Mouse (Mus musculus) layer of hippocampus, adult 9-11 months (tissue): ENCODE results near the gene Zfhx3.

ENCODE experiments used
- DNase-seq: peaks from one replicate; pipeline ENCODE4 v3.0.0; 2022

Zfhx3 gene

DNA sequence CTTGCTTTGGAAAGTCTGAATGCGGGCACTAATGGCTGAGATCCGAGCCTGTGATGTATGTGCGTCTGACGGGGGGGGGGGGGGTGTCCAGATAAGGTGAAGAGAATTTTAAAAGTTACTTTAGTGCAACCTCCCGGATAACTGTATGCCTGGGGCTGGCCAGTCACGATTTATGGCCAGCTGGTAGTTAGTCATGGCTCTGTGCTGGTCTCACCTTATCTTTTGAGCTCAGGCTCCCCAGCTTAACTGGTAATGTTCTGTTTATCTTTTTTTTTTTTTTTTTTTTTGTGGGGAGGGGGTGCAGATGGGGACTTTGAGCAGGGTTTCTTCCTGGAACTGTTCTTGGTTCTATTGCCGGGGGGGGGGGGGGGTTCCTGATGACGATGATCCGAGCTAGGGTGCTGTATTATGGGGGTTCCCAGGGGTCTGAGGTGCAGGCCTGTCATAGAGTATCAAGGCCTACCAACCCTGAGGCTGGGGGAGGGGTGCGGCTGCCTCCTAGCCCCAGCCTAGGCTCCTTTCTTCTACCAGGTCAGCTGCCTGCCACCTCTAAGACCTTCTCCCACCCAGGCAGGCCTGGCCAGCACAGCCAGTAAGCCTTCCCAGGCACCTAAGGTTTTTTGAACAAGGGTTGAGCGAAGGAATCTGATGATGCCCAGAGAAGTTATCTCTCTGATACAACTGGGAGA, 782.5 kb downstream of the Zfhx3 start:
- DNase-seq, result no peak

DNA sequence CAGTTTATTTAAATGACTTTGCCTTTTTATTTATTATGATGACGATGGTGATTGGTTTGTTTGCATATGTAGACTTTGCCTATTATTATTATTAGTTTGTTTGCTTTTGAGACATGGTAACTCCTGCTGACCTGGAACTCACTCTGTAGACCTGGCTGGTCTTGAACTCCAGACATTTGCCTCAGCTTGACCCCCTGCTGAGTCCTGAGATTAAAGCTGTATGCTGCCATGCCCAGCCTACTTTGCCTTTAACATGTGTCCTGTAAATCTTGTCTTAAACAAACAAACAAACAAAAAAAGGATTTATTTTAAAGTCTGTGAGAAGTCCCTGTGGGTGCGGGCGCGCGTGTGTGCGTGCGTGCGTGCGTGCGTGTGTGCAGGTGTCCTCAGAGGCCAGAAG, 783.2 kb downstream of the Zfhx3 start:
- DNase-seq, result no peak

DNA sequence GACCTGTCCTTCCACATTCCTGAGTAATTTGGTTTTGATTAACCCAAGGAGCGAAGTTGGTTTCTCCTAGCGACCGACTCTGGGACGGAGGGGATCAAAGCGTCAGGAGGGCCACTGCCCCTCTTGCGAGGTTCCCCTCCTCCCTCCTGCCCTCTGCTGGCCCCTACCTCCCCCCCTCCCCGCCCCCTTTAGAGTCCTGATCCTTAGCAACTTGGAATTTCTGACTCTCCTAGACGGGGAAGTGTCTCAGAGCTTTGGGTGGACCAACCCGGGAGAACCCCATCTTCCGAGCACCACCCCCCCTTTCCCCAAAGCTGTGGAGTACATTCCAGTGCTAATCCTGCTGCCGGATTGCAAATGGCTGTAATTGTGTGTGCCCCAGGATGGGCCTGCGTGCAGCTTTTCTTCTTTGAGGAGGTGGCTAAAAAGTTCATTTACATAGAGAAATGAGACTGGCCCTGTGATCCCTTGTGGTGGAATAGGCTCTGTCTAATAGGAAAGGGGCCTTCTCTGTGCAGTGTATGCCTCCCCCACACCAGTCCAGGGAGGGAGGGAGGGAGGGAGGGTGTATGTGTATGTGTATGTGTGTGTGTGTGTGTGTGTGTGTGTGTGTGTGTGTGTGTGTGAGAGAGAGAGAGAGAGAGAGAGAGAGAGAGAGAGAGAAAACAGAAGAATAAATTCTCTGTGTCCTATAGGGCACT, 784.2 kb downstream of the Zfhx3 start:
- no peak for DNase-seq

DNA sequence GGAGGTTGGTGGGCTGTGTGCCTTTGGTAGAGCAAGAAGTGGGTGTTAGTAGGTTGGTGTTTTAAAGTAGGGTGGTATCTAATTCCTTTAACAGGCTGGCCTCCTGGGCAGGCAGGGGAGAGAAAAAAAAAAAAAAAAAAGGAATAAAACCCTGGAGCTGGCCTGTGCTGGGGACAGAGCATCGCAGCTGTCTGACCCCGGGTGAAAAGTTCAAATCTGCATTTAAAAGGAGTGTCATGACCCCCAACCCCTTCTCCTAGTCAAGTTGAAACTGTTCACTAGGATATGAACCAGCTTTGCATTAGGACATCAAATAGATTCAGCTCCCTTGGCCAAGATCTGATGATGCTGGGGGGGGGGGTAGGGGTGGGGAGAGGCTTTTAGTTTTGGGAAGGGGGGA, 786.7 kb downstream of the Zfhx3 start:
- no peak for DNase-seq

DNA sequence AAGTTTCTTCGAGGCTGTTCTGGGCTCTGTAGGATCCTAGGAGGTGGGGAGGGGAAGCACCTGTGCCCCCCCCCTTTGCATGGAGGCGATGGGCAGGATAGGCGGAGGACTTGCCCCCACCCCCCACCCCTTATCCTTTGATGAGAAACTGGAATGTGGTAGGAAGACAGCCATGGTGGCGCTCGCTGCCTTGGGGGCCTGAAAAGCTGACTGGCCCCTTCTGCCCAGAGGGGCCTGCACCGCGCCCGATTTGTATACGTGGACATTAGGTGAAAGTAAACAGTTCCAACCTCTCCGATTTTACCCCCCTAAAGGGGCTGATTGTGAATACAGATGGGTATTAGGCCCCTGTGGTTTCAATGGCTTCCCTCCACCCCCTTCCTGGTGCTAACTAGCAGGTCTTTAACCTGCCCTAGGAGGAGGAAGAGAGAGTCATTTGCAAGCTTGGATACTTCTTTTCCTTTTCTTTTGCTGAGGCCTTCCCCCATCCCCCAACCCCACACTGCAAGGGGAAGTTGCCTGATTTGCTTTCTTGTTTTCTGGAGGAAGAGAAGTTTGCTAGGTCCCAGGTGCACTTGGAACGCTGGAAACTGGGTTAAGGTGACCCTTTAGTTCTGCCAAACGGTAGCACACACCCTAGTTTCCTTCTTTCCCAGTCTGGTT, 787.4 kb downstream of the Zfhx3 start:
- no peak for DNase-seq

DNA sequence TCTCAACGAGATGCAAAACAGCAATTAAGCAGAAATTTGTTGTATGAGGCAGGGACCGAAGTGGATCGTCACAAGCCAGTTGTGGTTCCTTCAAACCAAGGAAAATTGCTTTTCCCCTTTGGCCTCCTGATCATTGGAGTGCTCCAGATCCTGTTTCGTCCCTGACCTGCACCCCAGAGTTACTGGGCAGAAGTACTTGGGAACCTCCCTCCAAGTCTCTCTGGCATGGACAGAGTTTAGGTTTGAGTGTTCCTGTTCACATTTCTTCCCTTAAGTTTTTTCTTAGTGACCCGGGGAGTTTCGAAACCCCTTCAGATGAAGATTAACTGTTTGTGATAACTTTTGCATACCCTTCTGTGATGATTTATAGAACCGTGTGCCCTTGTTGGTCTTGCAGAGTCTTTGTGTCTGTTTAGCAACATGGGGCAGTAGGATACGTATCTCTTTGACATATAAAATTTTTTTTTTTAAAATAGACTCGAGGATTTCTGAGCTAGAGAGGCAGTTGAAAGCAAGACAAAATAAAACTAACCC, 788.5 kb downstream of the Zfhx3 start:
- no peak for DNase-seq

DNA sequence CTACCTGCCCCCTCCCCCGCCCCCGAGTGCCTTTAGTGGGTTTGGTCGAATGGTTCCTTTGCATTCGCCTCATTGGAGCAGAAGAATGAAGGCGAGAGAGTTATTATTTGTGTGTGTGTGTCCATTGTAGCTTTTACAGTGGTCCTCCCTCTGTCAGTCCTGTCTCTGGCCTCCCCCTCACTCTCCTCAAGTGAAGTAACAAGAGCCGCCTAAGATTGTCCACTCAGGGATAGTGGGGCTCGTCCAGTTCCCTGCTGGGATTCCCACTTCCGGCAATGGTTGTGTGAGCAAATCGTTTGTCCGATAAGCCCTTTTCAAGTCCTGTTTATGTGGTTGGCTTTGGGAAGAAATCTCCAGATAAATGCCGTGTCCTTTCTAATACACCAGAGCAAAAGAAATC, 790.1 kb downstream of the Zfhx3 start:
- no peak for DNase-seq

DNA sequence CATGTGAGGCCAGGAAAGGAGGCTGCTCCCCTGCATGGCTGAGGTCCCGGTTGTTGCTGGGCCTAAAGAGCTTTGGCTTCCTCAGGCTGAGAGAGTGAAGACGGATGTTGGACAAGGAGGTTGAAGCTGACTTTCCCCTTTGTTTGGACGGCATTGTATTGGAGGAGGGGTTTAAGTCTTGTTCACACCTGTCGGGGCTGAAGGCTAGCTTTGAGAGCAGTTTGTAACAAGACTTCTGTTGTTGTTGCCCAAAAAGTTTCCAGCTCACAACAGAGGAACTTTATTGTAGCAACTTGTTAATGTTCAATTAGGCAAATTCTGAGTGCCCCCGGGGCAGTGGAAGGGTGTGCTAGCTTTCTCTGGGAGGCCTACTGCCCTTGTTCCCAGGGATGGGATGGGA, 790.9 kb downstream of the Zfhx3 start:
- no peak for DNase-seq

DNA sequence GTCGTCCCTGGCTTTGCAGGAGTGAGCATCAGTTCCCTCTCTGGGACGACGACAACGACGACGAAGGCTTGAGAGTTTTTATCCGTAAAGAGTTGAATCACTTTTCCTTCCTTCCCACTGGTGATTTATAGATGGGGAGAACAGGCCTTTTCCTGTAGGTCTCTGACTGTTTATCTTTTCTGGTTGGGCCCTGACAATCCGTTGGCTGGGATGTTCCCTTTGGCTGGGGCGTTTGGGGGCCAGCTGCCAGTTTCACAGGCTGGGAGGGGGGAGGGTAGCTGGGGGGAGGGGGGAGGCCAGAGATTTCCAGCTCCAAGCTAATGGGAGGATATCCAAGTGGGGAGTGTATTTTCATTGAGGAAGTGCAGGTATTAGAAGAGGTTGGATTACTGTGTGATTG, 794.0 kb downstream of the Zfhx3 start:
- no peak for DNase-seq

DNA sequence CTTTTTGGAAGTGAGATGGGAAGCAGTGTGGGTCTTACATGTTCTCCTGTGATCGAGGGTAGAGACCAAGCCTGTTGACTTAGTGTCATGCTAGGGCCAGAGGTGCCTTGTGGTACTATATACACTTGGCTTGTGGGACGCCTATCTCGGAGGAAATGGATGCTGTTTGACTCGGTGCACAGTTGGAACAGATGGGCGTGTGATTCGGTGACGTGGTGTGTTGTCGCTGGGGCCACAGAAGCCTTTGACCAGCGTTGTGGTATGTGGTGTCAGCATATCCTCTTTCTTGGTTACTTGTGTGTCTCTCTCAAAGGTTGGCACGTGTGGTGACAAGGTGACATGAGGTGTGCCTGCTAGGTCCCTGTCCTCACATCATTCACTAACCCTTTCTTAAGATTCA, 795.7 kb downstream of the Zfhx3 start:
- DNase-seq, result no peak

DNA sequence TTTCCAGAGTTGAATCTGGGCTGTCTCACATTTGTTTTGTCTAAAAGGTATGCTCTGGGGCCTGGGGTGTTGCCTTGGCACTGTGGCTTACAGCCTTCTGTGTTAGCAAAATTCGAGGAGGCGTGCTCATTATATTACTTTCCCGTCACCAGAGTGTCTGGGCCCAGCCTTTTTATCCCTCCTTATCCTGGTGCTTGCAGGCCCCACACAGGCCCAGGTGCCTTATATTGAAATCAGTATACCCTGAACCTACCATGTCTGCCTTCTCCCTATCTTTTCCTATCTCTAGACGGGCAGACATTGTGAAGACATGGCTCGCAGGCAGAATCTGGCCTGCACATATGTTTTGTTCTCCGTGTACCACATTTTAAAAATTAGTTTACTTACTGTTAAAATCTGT, 797.1 kb downstream of the Zfhx3 start:
- no peak for DNase-seq

DNA sequence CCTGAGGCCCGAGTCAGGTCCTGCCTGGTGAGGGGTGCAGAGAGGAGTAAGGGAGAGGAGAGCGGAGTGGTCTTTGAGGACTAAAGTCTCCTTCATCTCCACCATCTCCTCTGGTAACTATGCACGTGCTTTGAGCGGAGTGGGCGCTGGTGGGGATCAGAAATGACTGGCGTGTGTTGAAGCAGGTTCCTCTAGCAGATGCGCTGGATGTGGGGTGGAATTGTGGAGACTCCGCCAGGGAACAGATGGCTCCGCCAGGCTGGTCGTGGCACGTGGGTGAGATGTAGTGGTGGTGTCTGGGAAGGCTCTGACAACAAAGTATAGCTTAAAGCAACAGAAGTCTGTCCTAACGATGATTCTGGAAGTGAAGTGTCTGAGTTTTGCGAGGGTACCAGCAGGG, 798.0 kb downstream of the Zfhx3 start:
- DNase-seq, result peak; percentile 89

DNA sequence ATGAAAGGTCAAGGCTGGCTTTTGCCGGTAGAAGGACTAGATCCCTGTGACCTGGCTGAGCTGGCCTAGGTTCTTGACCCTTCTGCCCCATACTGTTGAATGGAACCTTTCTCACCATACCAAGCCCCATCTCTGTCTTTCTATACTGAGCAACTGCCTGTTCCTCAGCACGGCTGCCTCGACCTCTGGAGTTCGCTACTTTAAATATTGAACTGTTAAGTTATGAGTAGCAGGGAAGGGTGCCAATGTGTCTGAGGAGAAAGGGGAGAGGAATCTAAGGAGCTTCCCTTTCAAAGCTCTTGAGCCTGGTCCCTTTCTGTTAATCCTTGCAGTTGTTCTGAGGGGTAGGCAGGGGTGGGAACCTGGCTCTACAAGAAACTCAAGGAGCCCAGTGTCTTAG, 799.2 kb downstream of the Zfhx3 start:
- DNase-seq, result no peak

DNA sequence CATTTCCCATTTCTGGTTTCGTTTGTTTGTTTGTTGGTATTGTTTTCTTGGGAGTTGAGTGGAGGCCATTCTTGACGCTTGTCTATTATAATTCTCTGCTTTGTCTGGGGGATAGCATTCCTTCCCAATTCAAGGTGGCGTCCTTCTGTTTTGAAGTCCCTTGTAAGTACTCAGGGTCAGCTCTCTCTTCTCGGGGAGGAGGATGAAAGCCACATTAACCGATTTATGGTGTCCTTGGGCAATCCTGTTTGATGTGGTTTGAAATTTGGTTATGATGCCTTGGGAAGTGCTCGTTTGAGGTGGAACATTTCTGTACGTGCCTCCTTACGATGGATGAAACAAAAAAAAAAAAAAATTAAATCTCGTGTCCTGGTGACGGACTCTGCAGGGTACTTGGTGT, 800.0 kb downstream of the Zfhx3 start:
- DNase-seq, result no peak

DNA sequence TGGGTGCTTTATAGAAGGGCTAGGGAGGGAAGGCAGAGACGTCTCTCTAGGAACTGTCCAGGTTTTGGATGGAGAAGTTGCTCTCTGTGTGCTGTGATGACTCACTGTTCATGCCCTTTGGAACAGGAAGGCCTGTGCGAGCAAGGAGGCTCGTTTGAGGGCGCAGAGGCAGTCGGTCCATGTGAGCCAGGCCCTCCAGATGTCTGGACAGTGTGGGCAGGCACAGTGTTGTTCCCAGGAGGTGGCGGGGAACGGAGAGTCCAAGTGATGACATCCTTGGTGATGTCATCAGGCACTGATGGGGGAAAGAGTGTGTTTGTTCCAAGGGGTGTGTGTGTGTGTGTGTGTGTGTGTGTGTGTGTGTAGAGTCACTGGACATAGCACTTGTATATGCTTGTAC, 800.8 kb downstream of the Zfhx3 start:
- DNase-seq, result peak; percentile 32

DNA sequence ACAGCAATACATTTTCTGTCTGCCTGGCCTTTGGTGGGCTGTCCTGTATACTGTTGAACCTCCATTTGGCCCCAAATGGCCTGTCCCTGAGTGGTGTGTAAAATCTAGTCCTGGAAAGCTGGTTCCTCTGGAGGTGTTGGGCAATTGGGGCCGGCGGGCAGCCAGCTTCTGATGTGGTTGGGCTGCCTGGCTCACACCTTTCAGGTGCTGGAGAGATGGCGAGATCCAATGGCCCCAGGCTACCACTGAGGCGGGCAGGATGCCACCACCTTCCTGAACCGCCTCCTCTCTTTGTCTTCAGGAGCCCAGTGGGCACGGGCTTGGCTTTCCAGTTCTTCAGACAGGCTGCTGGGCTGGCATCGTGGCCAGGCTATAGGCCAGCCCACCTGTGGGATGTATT, 803.1 kb downstream of the Zfhx3 start:
- DNase-seq, result no peak

DNA sequence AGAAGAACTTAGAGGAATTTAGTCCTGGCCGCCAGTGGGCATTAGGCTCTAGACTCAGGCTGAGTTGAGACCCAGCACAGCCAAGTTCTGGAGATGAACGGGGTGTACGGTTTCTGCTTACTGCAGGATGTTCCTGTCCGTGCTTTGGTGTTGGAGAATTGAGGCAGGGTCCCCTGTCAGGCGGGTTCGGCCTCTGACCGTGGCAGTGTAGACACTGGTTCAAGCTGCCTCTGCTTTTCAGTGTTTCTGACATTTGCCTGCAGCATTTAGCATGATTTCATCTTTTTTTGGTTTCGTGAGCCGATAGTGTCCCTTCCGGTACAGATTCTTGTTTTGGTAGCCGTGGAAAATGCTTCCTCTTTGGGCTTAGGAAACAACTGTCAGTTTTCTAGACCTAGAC, 805.7 kb downstream of the Zfhx3 start:
- no peak for DNase-seq

DNA sequence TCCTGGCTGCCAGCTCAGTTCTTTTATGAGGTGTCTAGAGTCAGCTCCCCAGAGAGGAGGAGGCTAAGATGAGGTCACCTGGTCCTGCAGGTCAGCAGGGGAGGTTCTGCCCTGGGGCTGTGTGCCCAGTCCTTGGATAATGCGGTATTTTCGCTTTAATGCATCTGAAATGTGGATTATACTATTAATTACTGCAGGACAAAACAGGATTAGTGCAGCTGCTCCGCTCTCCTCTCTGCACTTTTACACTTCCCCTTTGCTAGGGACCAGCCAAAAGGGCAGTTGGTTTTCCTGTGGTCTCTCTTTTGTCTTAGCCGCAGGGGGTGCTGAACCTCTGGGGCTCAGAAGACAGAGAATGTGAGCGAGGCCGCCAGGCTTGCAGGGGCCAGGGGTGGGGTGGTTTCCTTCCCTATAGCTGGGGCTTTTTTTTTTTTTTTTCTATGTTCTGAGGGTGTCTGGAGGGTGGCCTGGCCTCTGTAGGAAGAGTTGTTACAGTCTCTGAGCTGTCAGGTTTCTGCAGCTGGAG, 806.5 kb downstream of the Zfhx3 start:
- DNase-seq, result peak; percentile 80

DNA sequence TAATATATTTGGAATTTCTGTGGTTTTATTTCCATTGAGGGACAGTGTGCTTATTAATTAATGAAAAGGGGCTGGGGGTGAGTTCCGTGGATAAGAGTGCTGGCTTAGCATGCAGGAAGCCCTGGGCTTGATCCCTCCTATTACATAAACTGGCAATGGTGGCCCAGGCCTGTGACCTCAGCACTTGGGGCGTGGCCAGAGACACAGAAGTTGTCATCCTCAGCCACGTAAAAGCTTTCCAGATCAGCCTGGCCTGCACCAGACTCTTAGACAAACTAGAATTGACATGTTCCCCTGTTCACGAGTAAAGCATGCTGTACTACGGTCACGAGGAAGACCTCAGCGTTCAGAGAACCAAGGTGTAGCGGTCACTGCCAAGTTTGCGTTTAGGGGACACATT, 808.4 kb downstream of the Zfhx3 start:
- no peak for DNase-seq

DNA sequence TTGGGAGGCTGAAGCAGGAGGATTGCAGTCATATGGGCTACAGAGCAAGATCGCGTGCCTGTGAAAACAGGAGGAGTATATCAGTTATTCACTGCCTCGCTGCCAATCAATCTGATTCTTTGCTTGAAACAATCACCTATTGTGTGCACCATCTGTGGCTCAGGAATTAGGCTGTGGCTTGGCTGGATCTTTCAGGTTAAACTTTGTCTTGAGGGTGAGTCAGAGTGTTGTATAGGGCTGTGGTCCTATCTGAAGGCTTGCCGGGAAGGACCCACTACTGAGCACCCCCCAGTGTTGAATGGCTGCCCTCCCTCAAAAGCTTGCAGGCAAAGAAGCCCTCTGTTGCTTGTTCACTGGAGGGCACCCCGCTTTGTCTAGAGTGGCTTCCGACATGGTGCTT, 812.1 kb downstream of the Zfhx3 start:
- DNase-seq, result no peak

DNA sequence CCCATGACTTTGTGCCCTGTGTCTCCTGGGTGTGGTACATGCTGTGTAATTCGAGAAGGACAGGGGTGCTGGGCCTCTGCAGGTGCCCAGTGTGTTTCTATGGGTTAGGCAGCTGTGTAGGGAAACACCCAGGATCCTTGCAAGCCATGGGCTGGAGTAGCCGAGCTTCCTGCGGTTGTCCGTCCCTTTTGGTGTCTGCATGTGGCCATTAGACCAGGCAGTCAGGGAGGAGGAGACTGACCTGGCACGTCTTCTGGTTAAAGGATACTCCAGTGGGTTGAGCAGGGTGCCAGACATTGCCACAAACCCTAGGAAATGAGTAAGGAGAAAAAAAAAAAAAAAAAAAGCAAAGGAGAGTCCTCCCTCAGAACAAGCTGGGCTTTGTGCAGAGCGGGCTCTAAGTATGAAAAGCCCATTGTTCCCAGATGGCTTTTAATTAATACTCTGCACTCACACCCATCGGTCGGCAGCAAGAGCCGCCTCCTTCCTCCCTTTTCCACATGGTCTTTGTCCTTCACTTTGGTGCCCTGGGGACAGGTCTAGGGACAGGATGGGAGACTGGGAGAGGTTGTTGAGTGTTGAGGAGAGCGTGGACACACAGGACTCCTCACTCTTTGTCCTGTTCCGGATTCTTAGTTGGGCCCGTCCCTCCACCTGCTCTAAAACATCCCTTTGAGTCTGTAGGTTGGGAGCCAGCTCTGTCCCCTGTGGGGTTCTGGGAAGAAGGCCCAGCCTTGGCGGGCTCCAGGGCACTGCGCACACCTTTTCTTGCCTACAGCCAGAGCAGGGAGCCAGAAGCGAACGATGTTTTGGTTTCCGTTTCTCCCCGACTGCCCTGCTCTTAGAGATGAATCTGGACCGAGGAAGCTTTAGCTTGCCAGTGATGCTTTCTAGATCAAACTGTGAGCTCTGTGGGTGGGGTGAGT, 813.2 kb downstream of the Zfhx3 start:
- DNase-seq, result no peak

DNA sequence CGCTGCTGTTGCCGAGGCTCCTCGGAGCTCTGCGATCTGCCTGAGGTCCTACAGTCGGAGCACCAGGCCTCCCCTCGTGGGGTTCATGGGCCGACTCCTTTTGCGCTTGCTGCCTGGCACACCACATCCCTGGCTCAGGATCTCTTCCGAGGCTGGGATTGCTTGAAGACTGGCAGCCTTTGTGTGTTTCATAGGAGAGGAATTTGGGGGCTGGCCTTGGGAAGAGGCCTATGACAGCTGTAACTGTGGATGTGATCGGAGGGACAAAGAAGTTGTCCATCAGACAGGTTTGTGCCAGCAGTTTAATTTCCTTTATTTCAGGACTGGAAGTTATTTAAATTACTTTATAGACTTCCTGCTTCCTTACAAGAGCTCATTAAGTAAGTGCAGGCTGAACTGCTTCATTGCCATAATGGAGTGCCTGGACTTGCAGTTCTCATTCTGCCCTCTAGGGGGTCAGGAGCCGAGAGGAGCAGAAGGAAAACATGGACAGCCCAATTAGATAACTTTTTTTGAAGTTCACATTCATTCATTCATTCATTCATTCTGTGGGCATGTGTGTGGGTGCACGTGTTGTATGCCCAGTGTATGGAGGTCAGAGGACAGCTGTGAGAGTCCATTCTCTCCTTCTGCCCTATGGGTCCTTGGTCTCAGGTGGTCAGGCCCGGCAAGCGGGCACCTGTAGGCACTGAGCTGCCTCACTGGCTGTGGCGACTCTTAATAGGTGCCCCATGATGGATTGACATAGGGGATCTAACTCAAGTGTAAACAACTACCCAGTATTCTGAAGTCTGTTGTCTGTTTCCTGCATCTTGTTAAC, 817.3 kb downstream of the Zfhx3 start:
- DNase-seq, result no peak
